Mouse (Mus musculus) v-Abl transformed pro-B cells (cell line): ENCODE measurements around the gene Gm14151.
"Not testable (repeated sequence)": the region's sequence is repeated elsewhere in the genome, so short reads cannot be mapped to it uniquely, and the experiment has no call there.

Experiments
- in situ Hi-C, 2 experiments: fragments of 400-800 bp; cut with MboI; formaldehyde crosslinking; loops; one replicate each; pipeline ENCODE4 v1.15.1; 2025; ENCODE audit not compliant: unreplicated experiment in 2 of 2

Gm14151 gene

DNA sequence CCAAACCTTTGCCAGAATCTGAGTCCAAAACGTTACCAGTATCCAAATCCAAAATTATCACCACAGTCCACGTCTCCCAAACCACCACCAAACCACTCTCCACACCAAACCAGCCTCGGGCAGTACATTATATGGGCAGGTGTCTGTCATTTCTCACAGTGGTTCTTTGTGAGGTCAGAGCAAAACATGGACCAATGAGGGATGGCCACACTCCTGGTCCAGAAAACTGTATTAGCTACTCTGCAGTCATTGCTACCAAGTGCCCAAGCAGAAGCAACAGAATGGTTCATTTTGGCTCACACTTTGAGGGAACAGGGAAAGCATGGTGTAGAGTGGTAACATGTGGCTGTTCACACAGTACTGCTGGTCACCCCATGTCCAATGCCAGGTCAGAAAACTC lies at the start of gene Gm14151:
Gene Gm14151 (minus strand): TSS at position 101 of the 400 bp plus-strand sequence.
- in situ Hi-C loops: not testable (repeated sequence)

DNA sequence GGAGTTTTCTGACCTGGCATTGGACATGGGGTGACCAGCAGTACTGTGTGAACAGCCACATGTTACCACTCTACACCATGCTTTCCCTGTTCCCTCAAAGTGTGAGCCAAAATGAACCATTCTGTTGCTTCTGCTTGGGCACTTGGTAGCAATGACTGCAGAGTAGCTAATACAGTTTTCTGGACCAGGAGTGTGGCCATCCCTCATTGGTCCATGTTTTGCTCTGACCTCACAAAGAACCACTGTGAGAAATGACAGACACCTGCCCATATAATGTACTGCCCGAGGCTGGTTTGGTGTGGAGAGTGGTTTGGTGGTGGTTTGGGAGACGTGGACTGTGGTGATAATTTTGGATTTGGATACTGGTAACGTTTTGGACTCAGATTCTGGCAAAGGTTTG lies 5.8 kb upstream of the Gm14151 start, which contains the start of gene Gm14147:
Gene Gm14147 (plus strand): TSS at position 301 of the 400 bp plus-strand sequence.
- in situ Hi-C loops: not testable (repeated sequence)

DNA sequence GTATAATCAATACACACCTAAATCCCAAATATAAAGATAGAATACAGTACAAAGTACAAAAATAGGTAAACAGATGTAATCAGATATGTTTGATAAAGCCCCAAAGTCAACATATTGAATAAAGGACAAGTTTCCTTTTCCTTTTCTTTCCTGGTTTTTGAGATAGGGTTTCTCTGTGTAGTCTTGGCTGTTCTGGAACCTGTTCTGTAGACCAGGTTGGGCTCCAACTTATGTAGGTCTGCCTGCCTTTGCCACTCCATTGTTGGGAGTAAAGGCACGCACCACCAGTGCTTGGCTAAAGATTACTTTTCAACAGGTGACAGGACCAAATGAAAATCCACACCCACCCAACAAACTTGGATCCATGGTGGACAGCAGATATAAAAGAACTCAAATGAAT lies 35.5 kb downstream of the Gm14151 start:
- in situ Hi-C loops: no loop called here

DNA sequence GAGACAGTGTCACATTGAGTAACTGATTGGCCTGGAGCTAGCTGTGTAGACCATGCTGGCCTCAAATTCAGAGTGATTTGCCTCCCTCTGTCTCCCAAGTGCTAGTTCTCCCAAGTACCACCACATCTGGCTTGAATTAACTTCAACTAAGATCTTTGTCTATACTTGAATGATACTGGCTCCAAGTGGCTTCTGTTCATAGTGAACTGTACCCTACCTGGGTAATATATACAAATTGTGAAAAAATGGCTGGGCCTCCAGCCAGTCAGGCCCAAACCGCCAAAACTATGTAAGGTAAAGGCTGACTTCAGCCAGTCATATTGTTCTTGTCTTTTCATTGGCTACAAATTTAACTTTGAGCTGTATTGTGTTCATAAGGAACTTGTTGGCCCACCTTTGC lies 51.7 kb downstream of the Gm14151 start:
- in situ Hi-C loops: loop anchor here in 1 of 2 experiments (25.0 kb wide), 2 partner anchors 678 to 903 kb away; partner anchors contain the start of genes 3300002I08Rik and Zfp120

DNA sequence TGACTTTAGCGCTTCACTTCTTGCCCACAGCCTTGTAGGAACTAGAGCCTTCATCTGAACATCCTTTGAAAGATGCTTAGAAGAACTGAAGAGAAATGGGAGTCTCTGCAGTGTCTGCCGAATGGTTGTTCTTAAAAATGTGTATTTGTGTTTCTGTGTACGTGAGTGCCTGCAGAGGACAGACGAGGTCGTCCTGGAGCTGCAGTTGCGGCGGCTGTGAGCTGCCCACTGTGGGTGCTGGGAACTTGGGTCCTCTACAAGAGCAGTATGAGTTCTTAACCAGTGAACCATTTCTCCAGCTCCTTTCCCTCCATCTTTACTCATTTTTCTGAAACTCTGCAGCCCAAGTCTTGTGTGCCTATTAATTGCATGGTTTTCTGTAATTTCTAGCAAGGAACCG lies 52.4 kb downstream of the Gm14151 start:
- in situ Hi-C loops: loop anchor here in 1 of 2 experiments (25.0 kb wide), 2 partner anchors 677 to 902 kb away; partner anchors contain the start of genes 3300002I08Rik and Zfp120

DNA sequence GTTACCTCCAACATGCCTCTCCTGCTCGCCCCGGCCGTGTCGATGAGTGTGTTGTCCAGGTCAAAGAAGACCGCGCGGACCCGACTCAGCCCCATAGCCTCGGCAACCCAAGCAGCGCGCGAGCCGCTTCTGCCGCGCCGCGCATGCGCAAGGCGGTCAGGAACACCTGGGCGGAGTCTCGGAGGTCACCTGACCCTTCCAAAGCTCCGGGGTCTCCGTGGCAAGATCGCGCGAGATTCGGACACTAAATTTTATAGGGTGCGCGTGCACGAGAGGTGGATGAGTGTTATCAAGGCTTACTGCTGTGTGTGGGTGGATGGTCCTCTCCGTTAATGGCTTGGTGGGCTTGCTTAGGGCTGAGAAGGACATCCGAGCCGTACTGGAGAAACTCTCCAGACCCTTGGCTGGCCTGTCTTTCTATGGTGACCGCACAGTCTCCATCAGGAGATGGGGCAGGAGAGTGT lies 52.9 kb downstream of the Gm14151 start, which contains the start of the genes Ninl and Nanp:
Gene Ninl (minus strand): TSS at position 151 of the 464 bp plus-strand sequence.
Gene Nanp (minus strand): TSS at position 167 of the 464 bp plus-strand sequence.
- in situ Hi-C loops: loop anchor here in 1 of 2 experiments (25.0 kb wide), 2 partner anchors 677 to 902 kb away; partner anchors contain the start of genes 3300002I08Rik and Zfp120

DNA sequence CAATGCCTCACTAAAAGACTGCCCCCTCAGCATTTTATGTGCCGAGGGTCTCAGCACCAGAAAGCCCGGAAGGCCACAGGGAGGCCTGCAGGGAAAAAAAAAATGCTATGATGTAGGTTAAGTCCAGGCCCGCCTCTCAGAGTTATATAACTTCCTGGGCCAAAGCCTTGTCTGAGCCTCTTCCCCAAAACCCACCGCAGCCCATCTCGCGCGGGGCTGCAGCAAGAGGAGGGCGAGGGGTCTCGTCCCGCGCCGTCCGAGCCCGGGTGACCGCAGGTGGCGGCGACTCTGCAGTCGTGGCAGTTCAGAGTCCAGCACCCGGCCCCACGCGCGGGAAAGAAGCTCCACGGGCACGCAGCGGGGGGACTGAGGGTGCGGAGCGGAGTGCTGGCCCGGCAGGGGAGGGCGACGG lies 53.3 kb downstream of the Gm14151 start:
- in situ Hi-C loops: loop anchor here in 1 of 2 experiments (25.0 kb wide), 2 partner anchors 677 to 902 kb away; partner anchors contain the start of genes 3300002I08Rik and Zfp120

DNA sequence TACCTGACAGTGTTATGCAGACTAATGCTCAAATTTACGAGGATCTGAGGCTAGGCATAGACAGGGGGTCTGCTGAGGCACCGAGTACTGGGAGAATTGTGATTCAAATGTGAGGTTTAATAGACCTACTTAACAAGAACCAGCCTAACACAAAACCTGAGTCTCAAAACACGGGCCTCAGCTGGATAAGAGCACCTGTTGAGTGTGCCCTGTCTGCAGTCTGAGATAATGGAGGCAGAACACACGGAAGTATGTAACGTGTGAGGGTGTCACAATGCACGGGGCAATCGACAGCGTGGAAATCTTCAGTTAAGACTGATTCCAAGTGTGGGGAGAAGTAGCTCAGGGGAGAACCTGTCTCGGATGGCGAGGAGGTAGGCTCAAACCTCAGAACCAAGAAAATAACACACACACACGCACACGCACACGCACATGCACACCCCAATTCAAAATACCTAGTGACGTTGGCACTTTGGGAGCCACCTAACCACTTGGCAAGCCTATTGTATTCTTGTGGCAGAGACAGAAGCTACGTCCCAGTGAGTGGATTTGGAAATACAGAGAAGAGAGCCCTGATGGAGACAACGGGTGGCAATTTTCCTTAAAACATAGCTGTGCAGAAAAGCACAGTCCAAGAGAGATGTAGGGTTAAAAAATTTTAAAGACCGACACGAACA lies 54.1 kb downstream of the Gm14151 start:
- in situ Hi-C loops: loop anchor here in 1 of 2 experiments (25.0 kb wide), 2 partner anchors 676 to 901 kb away; partner anchors contain the start of genes 3300002I08Rik and Zfp120

DNA sequence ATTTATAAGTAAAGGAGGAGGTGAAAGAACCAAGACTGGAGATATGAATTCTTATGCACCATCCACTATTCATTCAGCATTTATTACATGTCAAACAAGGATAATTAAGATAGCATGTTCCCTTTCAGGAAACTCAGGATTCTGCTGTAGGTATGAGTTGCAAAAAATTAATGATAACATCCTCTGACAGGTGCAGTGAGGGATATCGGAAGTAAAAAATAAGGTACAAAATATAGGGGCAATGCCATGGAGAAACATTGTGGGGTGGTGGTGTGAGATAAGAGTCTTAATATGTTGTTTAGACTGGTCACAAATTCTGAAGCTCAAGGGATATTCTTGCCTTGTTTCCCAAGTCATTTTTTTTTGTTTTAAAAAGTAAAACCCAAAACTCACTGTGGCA lies 54.9 kb downstream of the Gm14151 start:
- in situ Hi-C loops: loop anchor here in 1 of 2 experiments (25.0 kb wide), 2 partner anchors 675 to 900 kb away; partner anchors contain the start of genes 3300002I08Rik and Zfp120
